Mouse (Mus musculus): ENCODE results near the gene Dph7. TPM values are rescaled to one million over a fixed set of nuclear protein-coding genes. Genes with fewer than 3 reads are reported as not detected.

The Dph7 gene
- polyA plus RNA-seq (2015; fragmentation: Nextera tagmentation; extraction: Ambion mirVana): 22.0 and 22.1 TPM in 2 replicates

- Histone ChIP-seq H3K4me1 (ENCODE audit: control insufficient read depth, insufficient read depth, low read length) (peaks cover 7% of the 10 kb centered on the region; the same call in 1 of the 2 replicates), H3K27me3 (ENCODE audit: control insufficient read depth, insufficient read depth, low read length) (no peaks in the 10 kb centered on the region), H3K4me2 (ENCODE audit: low read depth, low read length) (peak within 1 kb of the TSS; percentile 80), H3K9me3 (replicated peaks; ENCODE audit: control insufficient read depth, low read length) (no peaks in the 10 kb centered on the region), H3K4me3 (replicated peaks; ENCODE audit: low read length) (peak within 1 kb of the TSS; percentile 80), H3K36me3 (ENCODE audit: control insufficient read depth, insufficient read depth, low read length) (peaks cover 8% of the 10 kb centered on the region; the same call in 1 of the 2 replicates), H3K9ac (ENCODE audit: low read length) (peak within 1 kb of the TSS; percentile 82), H3K27ac (ENCODE audit: low read length) (no peak within 1 kb of the TSS; the same call in 1 of the 2 replicates)
- peak; percentile 89 for ATAC-seq (ENCODE audit: insufficient read depth, low FRiP score)
- WGBS: under 1% methylated on average over 28 of the region's 28 CpGs
Measured at GRCm38 (mm10) chr2:24962304-24963000, at the start of gene Dph7. Dph7 (plus strand) TSS chr2:24962400.

- no peaks in the 10 kb centered on the region for H3K9me3 ChIP-seq (replicated peaks; ENCODE audit: control insufficient read depth, low read length)
- ATAC-seq (ENCODE audit: insufficient read depth, low FRiP score): no peak
- H3K4me2 ChIP-seq (ENCODE audit: low read depth, low read length): no peak overlapping the region
- no peak overlapping the region for H3K9ac ChIP-seq (ENCODE audit: low read length)
- H3K27ac ChIP-seq (ENCODE audit: low read length): no peak overlapping the region
- no peaks in the 10 kb centered on the region; the same call in 1 of the 2 replicates for H3K36me3 ChIP-seq (ENCODE audit: control insufficient read depth, insufficient read depth, low read length)
- peaks cover 5% of the 10 kb centered on the region for H3K4me1 ChIP-seq (ENCODE audit: control insufficient read depth, insufficient read depth, low read length)
- no peak overlapping the region for H3K4me3 ChIP-seq (replicated peaks; ENCODE audit: low read length)
- no peaks in the 10 kb centered on the region for H3K27me3 ChIP-seq (ENCODE audit: control insufficient read depth, insufficient read depth, low read length)
Measured at GRCm38 (mm10) chr2:24912589-24912988, 49.6 kb upstream of the Dph7 start.

GRCm38 (mm10) chr2:24914762-24915161, 47.4 kb upstream of the Dph7 start:
- Histone ChIP-seq H3K4me1 (ENCODE audit: control insufficient read depth, insufficient read depth, low read length) (peaks cover 9% of the 10 kb centered on the region), H3K27me3 (ENCODE audit: control insufficient read depth, insufficient read depth, low read length) (no peaks in the 10 kb centered on the region), H3K9ac (ENCODE audit: low read length) (no peak overlapping the region), H3K4me3 (replicated peaks; ENCODE audit: low read length) (no peak overlapping the region), H3K4me2 (ENCODE audit: low read depth, low read length) (no peak overlapping the region), H3K9me3 (replicated peaks; ENCODE audit: control insufficient read depth, low read length) (no peaks in the 10 kb centered on the region), H3K27ac (ENCODE audit: low read length) (no peak overlapping the region), H3K36me3 (ENCODE audit: control insufficient read depth, insufficient read depth, low read length) (no peaks in the 10 kb centered on the region; the same call in 1 of the 2 replicates)
- 93% methylated on average over 3 of the region's 3 CpGs for WGBS
- no peak for ATAC-seq (ENCODE audit: insufficient read depth, low FRiP score)

GRCm38 (mm10) chr2:24918930-24919838, 43.0 kb upstream of the Dph7 start, which contains the start of gene Ehmt1:
Ehmt1 (minus strand) TSS chr2:24919614.
- Histone ChIP-seq H3K36me3 (ENCODE audit: control insufficient read depth, insufficient read depth, low read length) (no peaks in the 10 kb centered on the region), H3K4me1 (ENCODE audit: control insufficient read depth, insufficient read depth, low read length) (peaks cover 9% of the 10 kb centered on the region), H3K27me3 (ENCODE audit: control insufficient read depth, insufficient read depth, low read length) (no peaks in the 10 kb centered on the region), H3K9ac (ENCODE audit: low read length) (peak within 1 kb of the TSS; percentile 97), H3K4me2 (ENCODE audit: low read depth, low read length) (peak within 1 kb of the TSS; percentile 77), H3K27ac (ENCODE audit: low read length) (peak within 1 kb of the TSS; percentile 93), H3K9me3 (replicated peaks; ENCODE audit: control insufficient read depth, low read length) (no peaks in the 10 kb centered on the region), H3K4me3 (replicated peaks; ENCODE audit: low read length) (peak within 1 kb of the TSS; percentile 96)
- peak; percentile 99 for ATAC-seq (ENCODE audit: insufficient read depth, low FRiP score)
- under 1% methylated on average over 85 of the region's 112 CpGs for WGBS

- Histone ChIP-seq H3K27me3 (ENCODE audit: control insufficient read depth, insufficient read depth, low read length) (no peaks in the 10 kb centered on the region), H3K9me3 (replicated peaks; ENCODE audit: control insufficient read depth, low read length) (no peaks in the 10 kb centered on the region), H3K36me3 (ENCODE audit: control insufficient read depth, insufficient read depth, low read length) (no peaks in the 10 kb centered on the region), H3K27ac (ENCODE audit: low read length) (peak overlapping the region; percentile 81; the same call in 1 of the 2 replicates), H3K9ac (ENCODE audit: low read length) (peak overlapping the region; percentile 97), H3K4me2 (ENCODE audit: low read depth, low read length) (peak overlapping the region; percentile 77), H3K4me3 (replicated peaks; ENCODE audit: low read length) (peak overlapping the region; percentile 96), H3K4me1 (ENCODE audit: control insufficient read depth, insufficient read depth, low read length) (peaks cover 9% of the 10 kb centered on the region)
- peak; percentile 23 for ATAC-seq (ENCODE audit: insufficient read depth, low FRiP score)
- 9% methylated on average over 8 of the region's 8 CpGs for WGBS
Measured at GRCm38 (mm10) chr2:24919839-24920175, 42.4 kb upstream of the Dph7 start.

GRCm38 (mm10) chr2:24923561-24923960, 38.6 kb upstream of the Dph7 start:
- WGBS: 38% methylated on average over 2 of the region's 2 CpGs
- Histone ChIP-seq H3K27ac (ENCODE audit: low read length) (no peak overlapping the region), H3K9ac (ENCODE audit: low read length) (no peak overlapping the region), H3K36me3 (ENCODE audit: control insufficient read depth, insufficient read depth, low read length) (no peaks in the 10 kb centered on the region), H3K4me1 (ENCODE audit: control insufficient read depth, insufficient read depth, low read length) (peaks cover 8% of the 10 kb centered on the region), H3K4me3 (replicated peaks; ENCODE audit: low read length) (no peak overlapping the region), H3K27me3 (ENCODE audit: control insufficient read depth, insufficient read depth, low read length) (no peaks in the 10 kb centered on the region), H3K9me3 (replicated peaks; ENCODE audit: control insufficient read depth, low read length) (no peaks in the 10 kb centered on the region), H3K4me2 (ENCODE audit: low read depth, low read length) (no peak overlapping the region)
- no peak for ATAC-seq (ENCODE audit: insufficient read depth, low FRiP score)

- no peaks in the 10 kb centered on the region for H3K36me3 ChIP-seq (ENCODE audit: control insufficient read depth, insufficient read depth, low read length)
- 73% methylated on average over 8 of the region's 8 CpGs for WGBS
- H3K4me2 ChIP-seq (ENCODE audit: low read depth, low read length): no peak overlapping the region
- peaks cover 8% of the 10 kb centered on the region for H3K4me1 ChIP-seq (ENCODE audit: control insufficient read depth, insufficient read depth, low read length)
- ATAC-seq (ENCODE audit: insufficient read depth, low FRiP score): no peak
- H3K27me3 ChIP-seq (ENCODE audit: control insufficient read depth, insufficient read depth, low read length): no peaks in the 10 kb centered on the region
- no peak overlapping the region for H3K9ac ChIP-seq (ENCODE audit: low read length)
- no peak overlapping the region for H3K27ac ChIP-seq (ENCODE audit: low read length)
- no peaks in the 10 kb centered on the region for H3K9me3 ChIP-seq (replicated peaks; ENCODE audit: control insufficient read depth, low read length)
- no peak overlapping the region for H3K4me3 ChIP-seq (replicated peaks; ENCODE audit: low read length)
Measured at GRCm38 (mm10) chr2:24925284-24925683, 36.9 kb upstream of the Dph7 start.

- 77% methylated on average over 9 of the region's 9 CpGs for WGBS
- Histone ChIP-seq H3K4me1 (ENCODE audit: control insufficient read depth, insufficient read depth, low read length) (peaks cover 8% of the 10 kb centered on the region), H3K27me3 (ENCODE audit: control insufficient read depth, insufficient read depth, low read length) (no peaks in the 10 kb centered on the region), H3K27ac (ENCODE audit: low read length) (peak overlapping the region; percentile 82; the same call in 1 of the 2 replicates), H3K4me3 (replicated peaks; ENCODE audit: low read length) (no peak overlapping the region), H3K36me3 (ENCODE audit: control insufficient read depth, insufficient read depth, low read length) (no peaks in the 10 kb centered on the region), H3K9me3 (replicated peaks; ENCODE audit: control insufficient read depth, low read length) (no peaks in the 10 kb centered on the region), H3K9ac (ENCODE audit: low read length) (0 out of 2 replicates have a peak overlapping the region, but pooled peaks have one; percentile 8), H3K4me2 (ENCODE audit: low read depth, low read length) (no peak overlapping the region)
- no peak for ATAC-seq (ENCODE audit: insufficient read depth, low FRiP score)
Measured at GRCm38 (mm10) chr2:24926345-24926964, 35.7 kb upstream of the Dph7 start.

Data from stomach, embryonic 16.5 days (tissue).